ENCODE assay signal across 14 mouse cellular contexts in the genomic region with DNA sequence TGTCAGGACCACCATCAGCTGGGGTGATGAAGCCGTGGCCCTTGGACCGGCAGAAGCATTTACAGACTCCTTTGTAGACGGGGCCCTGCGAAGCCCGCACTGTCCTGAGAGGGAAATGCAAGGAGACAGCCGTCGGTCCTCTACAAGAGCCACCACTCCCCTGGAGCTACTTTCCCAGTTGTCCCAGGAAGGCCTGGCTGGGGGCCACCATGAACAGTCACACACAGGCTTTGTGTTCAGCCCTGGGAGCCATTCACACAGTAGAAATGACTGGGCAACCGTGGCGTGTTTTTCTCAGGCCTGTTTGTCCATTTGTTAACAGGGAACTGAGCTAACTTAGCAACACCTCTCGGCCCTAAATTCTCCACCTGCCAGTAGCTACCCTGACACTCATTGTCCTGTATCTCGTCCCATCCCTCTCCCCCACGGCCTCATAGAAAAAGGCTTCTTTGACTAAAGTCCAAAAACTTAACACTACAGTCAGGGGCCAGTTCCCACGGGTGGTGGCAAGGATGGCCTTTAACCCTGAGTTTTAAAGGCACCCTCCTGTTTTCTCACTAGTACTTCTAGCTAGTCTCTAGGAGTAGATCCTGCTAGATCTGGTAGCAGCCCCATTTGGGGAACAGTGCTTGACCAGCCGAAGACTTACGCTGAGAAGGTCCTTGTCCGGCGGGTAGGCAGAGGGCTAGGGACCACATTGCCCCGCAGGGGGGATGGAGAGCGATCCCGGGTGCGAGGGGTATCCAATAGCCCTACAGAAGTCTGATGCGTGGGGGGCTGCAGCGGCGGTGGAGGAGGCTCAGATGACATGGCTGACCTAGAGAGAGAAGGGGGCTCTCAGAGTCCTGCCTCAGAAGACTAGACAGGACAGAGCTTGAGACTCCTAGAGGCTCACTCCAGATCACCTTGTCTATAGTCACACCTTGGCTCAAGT. TPM values are rescaled to one million over a fixed set of nuclear protein-coding genes. Genes with fewer than 3 reads are reported as not detected.
DNase-seq lines count a peak whose midpoint lies in the region; TF ChIP-seq lines count a peak whose summit lies in the region.
"Had no signal": no experiment of that assay in that cellular context is flagged by ENCODE, and none has a peak within 500 bp of the region (broad histone marks: within the 10 kb centered on the region; RNA-seq: fewer than 3 reads in every experiment).

No protein-coding gene starts in this region.

- TF ChIP-seq CTCF in heart, adult 2 months (IDR thresholded peaks at IDR 0.05): no peak
- no peak for TF ChIP-seq CTCF in layer of hippocampus, adult 2 months (conservative IDR thresholded peaks at IDR 0.05)
- no peak for TF ChIP-seq CTCF in testis, adult 2 months (IDR thresholded peaks at IDR 0.05; ENCODE audit: control insufficient read depth, insufficient read depth, insufficient replicate concordance, low read depth, low read length)

- 68% methylated on average over 24 of the region's 24 CpGs for WGBS in heart, adult 2 months

- H3K4me1 ChIP-seq in heart, adult 2 months (ENCODE audit: control insufficient read depth, insufficient read depth, low read length): peaks cover 33% of the 10 kb centered on the region
- peaks cover 10% of the 10 kb centered on the region for H3K4me1 ChIP-seq in testis, adult 2 months (ENCODE audit: control insufficient read depth, insufficient read depth, low read length)

- no peak for TF ChIP-seq EP300 in heart, adult 2 months (IDR thresholded peaks at IDR 0.05; ENCODE audit: insufficient read depth, low read depth, low read length)

- intact Hi-C loops in heart, adult 2 months (cut with DNase I): no loop called here

- no peaks in the 10 kb centered on the region for H3K27me3 ChIP-seq in heart, adult 2 months (ENCODE audit: control insufficient read depth, insufficient read depth, low read length)
- H3K27me3 ChIP-seq in testis, adult 2 months (ENCODE audit: control insufficient read depth, insufficient read depth, low read length): no peaks in the 10 kb centered on the region
- H3K27me3 ChIP-seq: intestine, embryonic 15.5 days had no signal

- H3K79me2 ChIP-seq in heart, adult 2 months (replicated peaks; ENCODE audit: control insufficient read depth, insufficient read depth, low read length): no peaks in the 10 kb centered on the region

- H3K27ac ChIP-seq in heart, adult 2 months: peak overlapping the region; percentile 57
- peak overlapping the region; percentile 33; the same call in 1 of the 2 replicates for H3K27ac ChIP-seq in layer of hippocampus, adult 2 months
- H3K27ac ChIP-seq in testis, adult 2 months (ENCODE audit: control insufficient read depth, insufficient read depth, low read depth, low read length): no peak overlapping the region
- H3K27ac ChIP-seq: intestine, embryonic 15.5 days had no signal

- H3K4me3 ChIP-seq in heart, adult 2 months: no peak overlapping the region
- H3K4me3 ChIP-seq in layer of hippocampus, adult 2 months: no peak overlapping the region
- peak overlapping the region; percentile 70 for H3K4me3 ChIP-seq in testis, adult 2 months (ENCODE audit: control insufficient read depth, low read depth, low read length)
- H3K4me3 ChIP-seq: intestine, embryonic 15.5 days had no signal

- TF ChIP-seq POLR2A in heart, adult 2 months (IDR thresholded peaks at IDR 0.05; ENCODE audit: insufficient read depth, low read depth, low read length): no peak
- no peak for TF ChIP-seq POLR2A in testis, adult 2 months (IDR thresholded peaks at IDR 0.05; ENCODE audit: control insufficient read depth, low read depth, low read length)

- H3K36me3 ChIP-seq in heart, adult 2 months (ENCODE audit: control insufficient read depth, insufficient read depth, low read length): peaks cover 2% of the 10 kb centered on the region; the same call in 1 of the 2 replicates
- H3K36me3 ChIP-seq in testis, adult 2 months (ENCODE audit: control insufficient read depth, insufficient read depth, low read length): no peaks in the 10 kb centered on the region

- peak in 1 of 2 experiments; percentile 42 for DNase-seq in heart, adult 2 months
- DNase-seq in heart, adult 9 months (ENCODE audit: low spot score in 2 of 2): no peak
- peak in 1 of 2 experiments; percentile 46 for DNase-seq in layer of hippocampus, adult 2 months (ENCODE audit: low spot score in 2 of 2)
- no peak for DNase-seq in layer of hippocampus, postnatal 25 days (ENCODE audit: extremely low spot score in 1 of 2, low spot score in 1 of 2)
- no peak for DNase-seq in testis, postnatal 10 days (ENCODE audit: low spot score)
- DNase-seq in right cerebral cortex, postnatal 4 days: peak; percentile 44
- no peak for DNase-seq in T-cell, adult 2 months (ENCODE audit: low spot score)
- DNase-seq: adrenal gland, adult 2 months; embryo, embryonic 11 days; gastrocnemius, postnatal 36 days; liver, postnatal 0 days had no signal

- no peak overlapping the region for H3K9ac ChIP-seq in heart, adult 2 months (ENCODE audit: low read depth, low read length)
- H3K9ac ChIP-seq: intestine, embryonic 15.5 days; liver, postnatal 0 days had no signal

RNA-seq across cellular contexts. Expression of a gene that starts 8.1 kb away (rescaled TPM):
- total RNA-seq in heart, adult 2 months (2021): 10 to 100 TPM; 15.2 to 18.3 TPM
- polyA plus RNA-seq in heart, adult 2 months (2012; rRNA removed): 27.1 and 30.5 TPM in 2 replicates
- total RNA-seq in layer of hippocampus, adult 2 months (2021): 10 to 100 TPM; 22.1 to 22.4 TPM
- 10 to 100 TPM; 24.0 to 27.4 TPM for total RNA-seq in layer of hippocampus, postnatal 25 days (2021)
- polyA plus RNA-seq in testis, adult 2 months (2012; rRNA removed): 80.6 and 91.0 TPM in 2 replicates

RNA-seq across cellular contexts. Expression of a gene that starts 16.7 kb away (rescaled TPM):
- total RNA-seq in heart, adult 2 months (2021): not detected
- 0.39 TPM in 1 of 2 replicates, not detected in the other for polyA plus RNA-seq in heart, adult 2 months (2012; rRNA removed)
- not detected for total RNA-seq in layer of hippocampus, adult 2 months (2021)
- not detected for total RNA-seq in layer of hippocampus, postnatal 25 days (2021)
- 526 and 543 TPM in 2 replicates for polyA plus RNA-seq in testis, adult 2 months (2012; rRNA removed)
- total RNA-seq: adrenal gland, adult 2 months; gastrocnemius, postnatal 36 days; left cerebral cortex, postnatal 36 days had no signal
- polyA plus RNA-seq: intestine, embryonic 15.5 days; liver, postnatal 0 days had no signal

RNA-seq across cellular contexts. Expression of a gene that starts 26.4 kb away (rescaled TPM):
- total RNA-seq in heart, adult 2 months (2021): 10 to 100 TPM; 17.2 to 19.1 TPM
- polyA plus RNA-seq in heart, adult 2 months (2012; rRNA removed): 13.7 and 20.0 TPM in 2 replicates
- total RNA-seq in layer of hippocampus, adult 2 months (2021): 10 to 100 TPM; 12.4 to 13.4 TPM
- 10 to 100 TPM; 11.4 to 11.6 TPM for total RNA-seq in layer of hippocampus, postnatal 25 days (2021)
- polyA plus RNA-seq in testis, adult 2 months (2012; rRNA removed): 11.0 and 11.1 TPM in 2 replicates

RNA-seq across cellular contexts. Expression of a gene that starts 26.4 kb away (rescaled TPM):
- 10 to 100 TPM; 28.8 to 29.1 TPM for total RNA-seq in heart, adult 2 months (2021)
- 38.8 and 50.2 TPM in 2 replicates for polyA plus RNA-seq in heart, adult 2 months (2012; rRNA removed)
- 10 to 100 TPM; 34.9 to 35.9 TPM for total RNA-seq in layer of hippocampus, adult 2 months (2021)
- total RNA-seq in layer of hippocampus, postnatal 25 days (2021): 10 to 100 TPM; 27.1 to 35.4 TPM
- 58.5 and 60.2 TPM in 2 replicates for polyA plus RNA-seq in testis, adult 2 months (2012; rRNA removed)
